Mouse (Mus musculus) lung, adult 2 months (tissue): ENCODE data around the gene Cd82. TPM values are rescaled to one million over a fixed set of nuclear protein-coding genes. Genes with fewer than 3 reads are reported as not detected.

Experiments
- DNase-seq: peaks from one replicate; pipeline ENCODE4 v3.0.0; 2022
- H3K4me1 ChIP-seq: fragments of 200-500 bp; 2 replicates; pipeline ENCODE4 v1.6.1; 2011; ENCODE audit warnings: low read length; ENCODE audit not compliant: control insufficient read depth, insufficient read depth
- H3K4me3 ChIP-seq: fragments of 200-500 bp; replicated peaks from 2 replicates; pipeline ENCODE3; 2011; ENCODE audit warnings: low read depth, mild to moderate bottlenecking, control low read depth, low read length; ENCODE audit errors: extremely low read depth
- CTCF ChIP-seq: fragments of 200-500 bp; IDR thresholded peaks from 2 replicates; pipeline ENCODE4 v1.5.1; 2011; ENCODE audit warnings: mild to moderate bottlenecking, low read length, control low read depth; ENCODE audit not compliant: insufficient read depth
- POLR2A ChIP-seq: fragments of 200-500 bp; IDR thresholded peaks from 2 replicates; pipeline ENCODE4 v1.6.1; 2011; ENCODE audit warnings: low read depth, mild to moderate bottlenecking, control low read depth, low read length, borderline replicate concordance; ENCODE audit errors: extremely low read depth
- WGBS: fragments of 180-500 bp; shearing (Covaris S2); methylation state at CpG from one replicate; pipeline ENCODE4 v1.1.7; 2018; 5-methylcytosine and 5-hydroxymethylcytosine counted together
- polyA plus RNA-seq: library from polyadenylated mRNA; depleted of rRNA; stranded (reverse); fragments of >200 nt; gene quantifications from 2 replicates; pipeline ENCODE4 v1.2.3, GENCODE M21; 2012; rRNA removed

The Cd82 gene
- 170 and 176 TPM in 2 replicates for polyA plus RNA-seq

- 5% methylated on average over 20 of the region's 20 CpGs for WGBS
- TF ChIP-seq CTCF, result no peak
- no peak for DNase-seq
- Histone ChIP-seq H3K4me3 (peak within 1 kb of the TSS; percentile 74), H3K4me1 (peaks cover 31% of the 10 kb centered on the region)
Observed at GRCm38 (mm10) chr2:93462760-93463159, at the start of gene Cd82. Gene Cd82, minus strand, starts transcription at chr2:93463140.

- Histone ChIP-seq H3K4me1 (no peaks in the 10 kb centered on the region), H3K4me3 (no peak overlapping the region)
- DNase-seq, result no peak
- TF ChIP-seq CTCF (no peak), POLR2A (no peak)
- WGBS, result 50% methylated on average over 7 of the region's 7 CpGs
Observed at GRCm38 (mm10) chr2:93512130-93512529, 49.2 kb upstream of the Cd82 start.

- WGBS, result 88% methylated on average over 1 of the region's 1 CpGs
- Histone ChIP-seq H3K4me3 (no peak overlapping the region), H3K4me1 (no peaks in the 10 kb centered on the region)
- DNase-seq, result no peak
- TF ChIP-seq POLR2A, result no peak
- no peak for TF ChIP-seq CTCF
Observed at GRCm38 (mm10) chr2:93510839-93511238, 47.9 kb upstream of the Cd82 start.

GRCm38 (mm10) chr2:93509777-93510750, 47.1 kb upstream of the Cd82 start:
- TF ChIP-seq CTCF (no peak), POLR2A (no peak)
- WGBS, result 83% methylated on average over 12 of the region's 12 CpGs
- H3K4me1 ChIP-seq, result no peaks in the 10 kb centered on the region
- DNase-seq, result no peak
- no peak overlapping the region for H3K4me3 ChIP-seq

GRCm38 (mm10) chr2:93505091-93505490, 42.2 kb upstream of the Cd82 start:
- WGBS, result 53% methylated on average over 6 of the region's 6 CpGs
- Histone ChIP-seq H3K4me3 (no peak overlapping the region), H3K4me1 (no peaks in the 10 kb centered on the region)
- TF ChIP-seq CTCF, result no peak
- TF ChIP-seq POLR2A, result no peak
- DNase-seq, result no peak

- TF ChIP-seq POLR2A (no peak), CTCF (no peak)
- no peak overlapping the region for H3K4me3 ChIP-seq
- WGBS, result 60% methylated on average over 4 of the region's 4 CpGs
- DNase-seq, result no peak
- no peaks in the 10 kb centered on the region for H3K4me1 ChIP-seq
Observed at GRCm38 (mm10) chr2:93503353-93503752, 40.4 kb upstream of the Cd82 start.

GRCm38 (mm10) chr2:93501303-93501702, 38.4 kb upstream of the Cd82 start:
- DNase-seq, result no peak
- Histone ChIP-seq H3K4me1 (no peaks in the 10 kb centered on the region), H3K4me3 (no peak overlapping the region)
- WGBS, result 60% methylated on average over 10 of the region's 10 CpGs
- TF ChIP-seq POLR2A, result no peak
- no peak for TF ChIP-seq CTCF

GRCm38 (mm10) chr2:93497221-93497620, 34.3 kb upstream of the Cd82 start:
- Histone ChIP-seq H3K4me1 (no peaks in the 10 kb centered on the region), H3K4me3 (no peak overlapping the region)
- DNase-seq, result no peak
- TF ChIP-seq CTCF (no peak), POLR2A (no peak)
- WGBS, result 73% methylated on average over 5 of the region's 5 CpGs

GRCm38 (mm10) chr2:93495170-93495569, 32.2 kb upstream of the Cd82 start:
- H3K4me3 ChIP-seq, result no peak overlapping the region
- TF ChIP-seq CTCF, result no peak
- TF ChIP-seq POLR2A, result no peak
- no peak for DNase-seq
- WGBS, result 83% methylated on average over 3 of the region's 3 CpGs
- no peaks in the 10 kb centered on the region for H3K4me1 ChIP-seq

- H3K4me1 ChIP-seq, result no peaks in the 10 kb centered on the region
- 66% methylated on average over 3 of the region's 3 CpGs for WGBS
- no peak for TF ChIP-seq CTCF
- TF ChIP-seq POLR2A, result no peak
- no peak overlapping the region for H3K4me3 ChIP-seq
- DNase-seq, result no peak
Observed at GRCm38 (mm10) chr2:93493541-93493940, 30.6 kb upstream of the Cd82 start.
